Mouse (Mus musculus): Measurements from ENCODE around the gene Tab3. TPM values are rescaled to one million over a fixed set of nuclear protein-coding genes. Genes with fewer than 3 reads are reported as not detected.

Gene Tab3
- polyA plus RNA-seq, 1 experiment from 2014 or later: 3.3 TPM

GRCm38 (mm10) chrX:85682125-85682524, 108.3 kb downstream of the Tab3 start:
- no peak overlapping the region for H3K27ac ChIP-seq (replicated peaks)
- H3K4me3 ChIP-seq: no peak overlapping the region
- 74% methylated on average over 1 of the region's 1 CpGs for WGBS
- no peaks in the 10 kb centered on the region for H3K27me3 ChIP-seq (ENCODE audit: low read depth, poor library complexity, severe bottlenecking)
- no peaks in the 10 kb centered on the region for H3K4me1 ChIP-seq
- no peak for DNase-seq (ENCODE audit: low spot score)
- H3K36me3 ChIP-seq: no peaks in the 10 kb centered on the region
- H3K9me3 ChIP-seq (replicated peaks): no peaks in the 10 kb centered on the region

GRCm38 (mm10) chrX:85683723-85684122, 109.9 kb downstream of the Tab3 start:
- Histone ChIP-seq H3K4me3 (no peak overlapping the region), H3K4me1 (no peaks in the 10 kb centered on the region), H3K36me3 (no peaks in the 10 kb centered on the region), H3K9me3 (replicated peaks) (no peaks in the 10 kb centered on the region), H3K27me3 (ENCODE audit: low read depth, poor library complexity, severe bottlenecking) (no peaks in the 10 kb centered on the region), H3K27ac (replicated peaks) (no peak overlapping the region)
- WGBS: 50% methylated on average over 2 of the region's 2 CpGs
- DNase-seq (ENCODE audit: low spot score): no peak

Small RNA genes within 50 kb of the gene (microRNA-seq; reads per million reads assigned to microRNA genes)
- not detected for gene Gm44378

Other genes starting within 250 kb of the Tab3 start
- 8.1 and 8.6 TPM in 2 replicates for gene Gk, start 202.8 kb downstream of the Tab3 start, polyA plus RNA-seq (2016; fragmentation: Nextera tagmentation; extraction: Ambion mirVana)

Data from midbrain, embryonic 10.5 days (tissue).